Mouse (Mus musculus) hindbrain, postnatal 0 days (tissue): ENCODE measurements around the gene Zfp410. TPM values are rescaled to one million over a fixed set of nuclear protein-coding genes. Genes with fewer than 3 reads are reported as not detected.

Source experiments
- ATAC-seq: fragments of 200-750 bp; cut with Nextera tagmentation; 2 replicates; pipeline ENCODE4 v1.8.0; 2017; ENCODE audit warnings: mild to moderate bottlenecking, moderate TSS enrichment, moderate library complexity
- DNase-seq: peaks from one replicate; pipeline ENCODE4 v3.0.0-alpha.2; 2015; ENCODE audit warnings: low spot score
- H3K27ac ChIP-seq: fragments of 300-500 bp; sonication (generic); 2 replicates; pipeline ENCODE4 v1.5.1; 2014; ENCODE audit warnings: mild to moderate bottlenecking
- H3K27me3 ChIP-seq: fragments of 300-500 bp; sonication (generic); 2 replicates; pipeline ENCODE4 v1.6.1; 2014; ENCODE audit warnings: low read length, mixed read lengths; ENCODE audit not compliant: insufficient read depth
- H3K36me3 ChIP-seq: fragments of 300-500 bp; sonication (generic); 2 replicates; pipeline ENCODE4 v1.6.1; 2014; ENCODE audit warnings: low read length, mixed read lengths; ENCODE audit not compliant: insufficient read depth
- H3K4me1 ChIP-seq: fragments of 300-500 bp; sonication (generic); 2 replicates; pipeline ENCODE4 v1.6.1; 2014; ENCODE audit warnings: antibody characterized with exemption, low read length, mixed read lengths; ENCODE audit not compliant: insufficient read depth
- H3K4me2 ChIP-seq: fragments of 300-500 bp; sonication (generic); 2 replicates; pipeline ENCODE4 v1.6.1; 2014; ENCODE audit warnings: low read depth, mild to moderate bottlenecking, low read length, moderate library complexity, mixed read lengths
- H3K4me3 ChIP-seq: fragments of 300-500 bp; sonication (generic); 2 replicates; pipeline ENCODE4 v1.5.1; 2014; ENCODE audit warnings: low read length
- H3K9ac ChIP-seq: fragments of 300-500 bp; sonication (generic); replicated peaks from 2 replicates; pipeline ENCODE4 v1.6.1; 2014; ENCODE audit warnings: mild to moderate bottlenecking, low read length, moderate library complexity, mixed read lengths
- H3K9me3 ChIP-seq: fragments of 300-500 bp; sonication (generic); 2 replicates; pipeline ENCODE4 v1.6.1; 2016; ENCODE audit warnings: low read length, mixed read lengths
- CTCF ChIP-seq: IDR thresholded peaks from 2 replicates; pipeline ENCODE4 v1.5.1; 2016; ENCODE audit warnings: antibody characterized with exemption, control low read depth, low read depth
- WGBS: fragments of 180-500 bp; shearing (Covaris S2); extraction: QIAGEN DNeasy Blood & Tissue Kit; methylation state at CpG from one replicate; pipeline ENCODE4 v1.1.7; 2014; 5-methylcytosine and 5-hydroxymethylcytosine counted together
- polyA plus RNA-seq: library from polyadenylated mRNA; unstranded; fragments of >200 nt; fragmentation: Nextera tagmentation; extraction: Ambion mirVana; gene quantifications from 2 replicates; pipeline ENCODE4 v1.2.1, GENCODE M21; 2015
- total RNA-seq: library from RNA; depleted of rRNA; stranded (reverse); fragments of >200 nt; gene quantifications from 2 replicates; pipeline ENCODE4 v1.2.3, GENCODE M21; 2014; rRNA removed

Gene Zfp410
- total RNA-seq (30.9 and 55.9 TPM in 2 replicates), polyA plus RNA-seq (50.0 and 53.8 TPM in 2 replicates)

DNA sequence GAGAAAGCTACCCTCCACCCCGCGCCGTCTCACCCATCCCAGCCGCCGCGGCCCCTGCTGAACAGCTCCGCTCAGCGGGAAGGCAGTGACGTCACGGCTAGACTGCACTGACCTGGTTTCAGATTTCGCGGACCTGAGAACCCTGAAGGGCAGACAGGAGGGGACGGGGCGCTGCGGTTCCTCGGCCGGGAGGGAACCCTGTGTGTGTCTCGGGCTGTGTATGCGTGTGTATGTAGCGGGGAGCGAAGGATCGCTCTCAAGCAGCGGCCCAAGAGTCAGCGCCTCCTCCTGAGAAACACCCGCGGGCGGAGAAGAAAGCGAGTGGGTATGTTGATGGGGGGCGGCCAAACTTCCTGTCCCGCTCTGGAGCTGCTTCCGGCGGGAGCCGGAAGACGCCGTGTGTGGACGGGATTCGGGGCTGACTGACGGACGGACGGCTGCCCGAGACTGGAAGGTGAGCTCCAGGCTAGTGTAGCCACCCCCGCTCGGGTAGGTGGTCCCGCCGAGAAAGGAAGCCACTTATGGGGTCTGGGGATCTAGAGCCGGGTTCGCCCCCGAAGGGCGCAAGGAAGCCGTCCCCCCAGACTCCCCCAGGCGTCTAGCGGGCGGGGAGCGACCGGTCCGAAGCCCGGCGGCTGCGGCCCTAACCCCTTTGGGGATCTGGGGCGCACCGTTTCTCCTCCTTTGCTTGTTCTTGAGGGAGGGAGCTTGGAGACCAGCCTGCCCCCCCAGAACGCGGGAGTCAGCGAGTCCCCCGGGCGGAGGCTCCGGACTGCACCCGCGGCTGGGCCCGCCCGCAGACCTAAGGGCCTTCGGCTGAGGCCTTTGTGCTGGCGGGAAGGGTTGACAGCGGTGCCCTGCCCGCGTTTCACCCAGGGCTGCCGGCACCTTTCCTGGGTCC is at the start of gene Zfp410:
Zfp410 (plus strand) TSS at position 132 of the 901 bp plus-strand sequence.
- DNase-seq: peak; percentile 88

DNA sequence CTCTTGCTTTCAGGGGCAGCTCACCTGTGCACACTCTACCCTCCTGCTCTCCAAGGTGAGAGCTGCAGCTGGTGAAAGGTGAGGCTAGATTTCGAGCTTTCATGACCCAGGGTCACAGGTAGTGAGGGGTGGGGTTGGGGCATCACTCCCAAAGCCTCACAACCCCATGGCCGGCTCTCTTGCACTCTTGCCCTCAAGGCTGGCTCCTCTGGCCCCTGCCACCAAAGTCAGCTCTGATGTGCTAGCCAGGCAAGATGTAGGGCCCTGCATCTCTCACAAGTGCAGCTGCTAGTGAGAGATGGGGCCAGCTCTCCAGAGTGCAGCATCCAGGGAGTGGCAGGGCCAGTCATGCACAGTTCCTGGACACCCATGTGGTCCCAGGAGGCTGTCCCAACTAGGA is 49.4 kb upstream of the Zfp410 start:
- DNase-seq (no peak), ATAC-seq (no peak)
- H3K9ac ChIP-seq: no peak overlapping the region
- H3K4me2 ChIP-seq: no peak overlapping the region
- TF ChIP-seq CTCF: no peak
- H3K27me3 ChIP-seq: no peaks in the 10 kb centered on the region
- H3K4me3 ChIP-seq: no peak overlapping the region
- H3K9me3 ChIP-seq: no peaks in the 10 kb centered on the region
- no peaks in the 10 kb centered on the region for H3K36me3 ChIP-seq
- no peaks in the 10 kb centered on the region for H3K4me1 ChIP-seq
- no peak overlapping the region for H3K27ac ChIP-seq
- WGBS: 56% methylated on average over 2 of the region's 2 CpGs

More for the DNA sequence above, at the start of gene Zfp410:
- H3K9ac ChIP-seq: peak within 1 kb of the TSS; percentile 97
- no peaks in the 10 kb centered on the region for H3K27me3 ChIP-seq
- H3K4me2 ChIP-seq: peak within 1 kb of the TSS; percentile 77
- no peaks in the 10 kb centered on the region for H3K9me3 ChIP-seq
- no peaks in the 10 kb centered on the region for H3K36me3 ChIP-seq
- H3K27ac ChIP-seq: peak within 1 kb of the TSS; percentile 93
- peaks cover 5% of the 10 kb centered on the region; the same call in 1 of the 2 replicates for H3K4me1 ChIP-seq
- ATAC-seq: peak; percentile 94
- WGBS: under 1% methylated on average over 75 of the region's 77 CpGs
- peak within 1 kb of the TSS; percentile 100 for H3K4me3 ChIP-seq
- TF ChIP-seq CTCF: peak; percentile 11; the same call in 1 of the 2 replicates

- H3K4me3 ChIP-seq: no peak overlapping the region
- WGBS: 78% methylated on average over 5 of the region's 5 CpGs
- H3K4me1 ChIP-seq: no peaks in the 10 kb centered on the region
- no peaks in the 10 kb centered on the region for H3K36me3 ChIP-seq
- H3K9me3 ChIP-seq: no peaks in the 10 kb centered on the region
- no peaks in the 10 kb centered on the region for H3K27me3 ChIP-seq
- no peak for TF ChIP-seq CTCF
- no peak overlapping the region for H3K27ac ChIP-seq
- H3K4me2 ChIP-seq: no peak overlapping the region
- ATAC-seq (no peak), DNase-seq (no peak)
- H3K9ac ChIP-seq: no peak overlapping the region
These were observed 43.3 kb upstream of the Zfp410 start for GRCm38 (mm10) chr12:84273366-84273765.

- 95% methylated on average over 9 of the region's 9 CpGs for WGBS
- TF ChIP-seq CTCF: no peak
These were observed 41.4 kb upstream of the Zfp410 start for GRCm38 (mm10) chr12:84275288-84275687.

GRCm38 (mm10) chr12:84276288-84276687 is 40.4 kb upstream of the Zfp410 start:
- H3K4me2 ChIP-seq: no peak overlapping the region
- H3K9me3 ChIP-seq: no peaks in the 10 kb centered on the region
- DNase-seq: no peak
- no peaks in the 10 kb centered on the region for H3K36me3 ChIP-seq
- TF ChIP-seq CTCF: no peak
- ATAC-seq: no peak
- no peak overlapping the region for H3K4me3 ChIP-seq
- no peaks in the 10 kb centered on the region for H3K4me1 ChIP-seq
- no peaks in the 10 kb centered on the region for H3K27me3 ChIP-seq
- no peak overlapping the region for H3K9ac ChIP-seq
- H3K27ac ChIP-seq: no peak overlapping the region
- 62% methylated on average over 2 of the region's 2 CpGs for WGBS

More at GRCm38 (mm10) chr12:84275288-84275687, 41.4 kb upstream of the Zfp410 start:
- ATAC-seq (no peak), DNase-seq (no peak)
- Histone ChIP-seq H3K27ac (no peak overlapping the region), H3K36me3 (no peaks in the 10 kb centered on the region), H3K9ac (no peak overlapping the region), H3K4me1 (no peaks in the 10 kb centered on the region), H3K9me3 (no peaks in the 10 kb centered on the region), H3K4me2 (no peak overlapping the region), H3K27me3 (no peaks in the 10 kb centered on the region), H3K4me3 (no peak overlapping the region)

DNA sequence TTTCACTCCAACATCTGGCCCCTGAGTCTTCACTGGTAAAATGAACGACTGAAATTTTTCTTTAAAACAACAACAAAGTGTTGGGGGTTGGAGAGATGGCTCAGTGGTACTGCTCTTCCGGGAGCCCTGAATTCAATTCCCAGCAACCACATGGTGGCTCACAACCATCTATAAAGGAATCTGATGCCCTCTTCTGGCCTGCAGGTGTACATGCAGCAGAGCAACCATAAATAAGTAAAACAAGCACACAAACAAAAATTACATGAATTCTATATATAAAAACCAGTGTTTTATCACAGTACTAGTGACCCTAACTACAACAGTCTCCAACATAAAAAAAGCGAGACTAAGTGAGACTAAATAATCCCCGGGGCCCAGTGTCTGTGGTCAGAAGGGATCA is 39.9 kb upstream of the Zfp410 start:
- Histone ChIP-seq H3K9ac (no peak overlapping the region), H3K4me1 (no peaks in the 10 kb centered on the region), H3K4me3 (no peak overlapping the region), H3K4me2 (no peak overlapping the region), H3K9me3 (no peaks in the 10 kb centered on the region), H3K27ac (no peak overlapping the region), H3K36me3 (no peaks in the 10 kb centered on the region), H3K27me3 (no peaks in the 10 kb centered on the region)
- 87% methylated on average over 4 of the region's 4 CpGs for WGBS
- DNase-seq (no peak), ATAC-seq (no peak)
- TF ChIP-seq CTCF: peak; percentile 23; the same call in 1 of the 2 replicates

- H3K4me2 ChIP-seq: no peak overlapping the region
- no peak for ATAC-seq
- H3K4me1 ChIP-seq: no peaks in the 10 kb centered on the region
- H3K4me3 ChIP-seq: no peak overlapping the region
- H3K27ac ChIP-seq: no peak overlapping the region
- H3K9me3 ChIP-seq: no peaks in the 10 kb centered on the region
- no peaks in the 10 kb centered on the region for H3K27me3 ChIP-seq
- 28% methylated on average over 3 of the region's 3 CpGs for WGBS
- peak; percentile 49 for TF ChIP-seq CTCF
- H3K36me3 ChIP-seq: no peaks in the 10 kb centered on the region
- no peak overlapping the region for H3K9ac ChIP-seq
- peak; percentile 25 for DNase-seq
These were observed 38.8 kb upstream of the Zfp410 start for GRCm38 (mm10) chr12:84277832-84278231.
